20 mouse cellular contexts compared by ENCODE assay signal in genomic region chr6:127719875-127720274, GRCm38 (mm10). TPM values are rescaled to one million over a fixed set of nuclear protein-coding genes. Genes with fewer than 3 reads are reported as not detected.
DNase-seq lines count a peak whose midpoint lies in the region; ATAC-seq and TF ChIP-seq lines count a peak whose summit lies in the region.
"Had no signal": no experiment of that assay in that cellular context is flagged by ENCODE, and none has a peak within 500 bp of the region (broad histone marks: within the 10 kb centered on the region; RNA-seq: fewer than 3 reads in every experiment).

No protein-coding gene starts in this region.

- TF ChIP-seq CTCF in lung, adult 2 months (IDR thresholded peaks at IDR 0.05; ENCODE audit: insufficient read depth, low read length), result no peak

- H3K4me3 ChIP-seq in neural tube, embryonic 15.5 days (replicated peaks), result no peak overlapping the region
- no peak overlapping the region for H3K4me3 ChIP-seq in lung, adult 2 months (replicated peaks; ENCODE audit: extremely low read depth, low read depth, low read length)
- H3K4me3 ChIP-seq: embryonic facial prominence, embryonic 15.5 days; limb, embryonic 12.5 days; stomach, embryonic 15.5 days had no signal

- H3K9ac ChIP-seq in neural tube, embryonic 15.5 days (replicated peaks), result no peak overlapping the region
- H3K9ac ChIP-seq: embryonic facial prominence, embryonic 15.5 days; limb, embryonic 12.5 days; liver, embryonic 14.5 days; stomach, embryonic 15.5 days had no signal

- DNase-seq in layer of hippocampus, adult 11-12 months (ENCODE audit: low spot score), result peak; percentile 44
- no peak for DNase-seq in layer of hippocampus, postnatal 25 days (ENCODE audit: extremely low spot score in 1 of 2, low spot score in 1 of 2)
- DNase-seq in right cerebral cortex, adult 18-20 months, result peak; percentile 56
- no peak for DNase-seq in right cerebral cortex, postnatal 4 days
- DNase-seq in lung, adult 2 months, result no peak
- DNase-seq in lung, postnatal 10 days, result no peak
- DNase-seq: cerebellum, adult 9-11 months; heart, postnatal 14 days; kidney, adult 8-10 months had no signal

- H3K4me2 ChIP-seq in neural tube, embryonic 15.5 days, result no peak overlapping the region
- H3K4me2 ChIP-seq: embryonic facial prominence, embryonic 15.5 days; heart, embryonic 11.5 days; limb, embryonic 12.5 days; stomach, embryonic 15.5 days had no signal

- peak; percentile 35; the same call in 1 of the 2 replicates for ATAC-seq in neural tube, embryonic 15.5 days (ENCODE audit: low FRiP score)
- ATAC-seq: inflammation-experienced regulatory T-cells, adult 6 months; lung, postnatal 0 days had no signal

- H3K4me1 ChIP-seq in neural tube, embryonic 15.5 days, result peaks cover 39% of the 10 kb centered on the region
- no peaks in the 10 kb centered on the region for H3K4me1 ChIP-seq in lung, adult 2 months (ENCODE audit: control insufficient read depth, insufficient read depth, low read length)

- H3K27ac ChIP-seq in neural tube, embryonic 15.5 days (replicated peaks), result no peak overlapping the region
- H3K27ac ChIP-seq: embryonic facial prominence, embryonic 15.5 days; limb, embryonic 12.5 days; liver, embryonic 14.5 days; stomach, embryonic 15.5 days had no signal

- 52% methylated on average over 14 of the region's 14 CpGs for WGBS in neural tube, embryonic 15.5 days
- WGBS in lung, adult 2 months, result 86% methylated on average over 14 of the region's 14 CpGs

- no peaks in the 10 kb centered on the region for H3K27me3 ChIP-seq in neural tube, embryonic 15.5 days (replicated peaks)
- H3K27me3 ChIP-seq: embryonic facial prominence, embryonic 15.5 days; limb, embryonic 12.5 days; stomach, embryonic 15.5 days had no signal

- TF ChIP-seq POLR2A in lung, adult 2 months (IDR thresholded peaks at IDR 0.05; ENCODE audit: borderline replicate concordance, extremely low read depth, low read depth, low read length), result no peak

- no peaks in the 10 kb centered on the region for H3K9me3 ChIP-seq in neural tube, embryonic 15.5 days (replicated peaks)
- H3K9me3 ChIP-seq: embryonic facial prominence, embryonic 15.5 days; limb, embryonic 12.5 days; stomach, embryonic 15.5 days had no signal

- 0 out of 2 replicates have a peak, but pooled peaks cover 2% of the 10 kb centered on the region for H3K36me3 ChIP-seq in neural tube, embryonic 15.5 days
- H3K36me3 ChIP-seq: embryonic facial prominence, embryonic 15.5 days; limb, embryonic 12.5 days; stomach, embryonic 15.5 days had no signal

RNA-seq across cellular contexts. Expression of gene Prmt8, which starts 49.4 kb away (rescaled TPM):
- 10 to 100 TPM; 66.7 to 71.6 TPM for total RNA-seq in layer of hippocampus, postnatal 25 days (2021)
- polyA plus RNA-seq in neural tube, embryonic 15.5 days (2015; fragmentation: Nextera tagmentation; extraction: Ambion mirVana), result 32.8 and 37.9 TPM in 2 replicates
- polyA plus RNA-seq in lung, adult 2 months (2012; rRNA removed), result 2.1 and 4.9 TPM in 2 replicates
- total RNA-seq: heart, postnatal 14 days; megakaryocyte-erythroid progenitor cell, adult 5-6 weeks had no signal
- polyA plus RNA-seq: inflammation-experienced regulatory T-cells, adult 6 months; spleen, adult 2 months; thymus, postnatal 0 days had no signal

Comparison
In these comparisons a context has a peak if more than half of its experiments do, and no peak if none do; other contexts are left out.
1. DNase-seq: peak in layer of hippocampus, adult 11-12 months (single experiment) and right cerebral cortex, adult 18-20 months (single experiment); none in layer of hippocampus, postnatal 25 days (0 of 2), right cerebral cortex, postnatal 4 days (single experiment), lung, adult 2 months (single experiment) and lung, postnatal 10 days (single experiment).